ENCODE assay signal across 26 mouse cellular contexts in genomic region chr8:77100370-77100769, GRCm38 (mm10).
DNase-seq lines count a peak whose midpoint lies in the region; ATAC-seq lines count a peak whose summit lies in the region.
"Had no signal": no experiment of that assay in that cellular context is flagged by ENCODE, and none has a peak within 500 bp of the region (broad histone marks: within the 10 kb centered on the region; RNA-seq: fewer than 3 reads in every experiment).

No protein-coding gene starts in this region.

- no peak overlapping the region for H3K4me3 ChIP-seq in kidney, embryonic 16.5 days (ENCODE audit: low read length)
- H3K4me3 ChIP-seq: forebrain, embryonic 10.5 days; heart, embryonic 13.5 days; left cerebral cortex, adult 2 months; limb, embryonic 10.5 days; liver, embryonic 13.5 days; midbrain, embryonic 15.5 days; neural tube, embryonic 12.5 days had no signal

- H3K36me3 ChIP-seq in kidney, embryonic 16.5 days (ENCODE audit: insufficient read depth, low read length), result no peaks in the 10 kb centered on the region
- H3K36me3 ChIP-seq: forebrain, embryonic 10.5 days; heart, embryonic 13.5 days; limb, embryonic 10.5 days; liver, embryonic 13.5 days; midbrain, embryonic 15.5 days; neural tube, embryonic 12.5 days had no signal

- 78% methylated on average over 2 of the region's 2 CpGs for WGBS in kidney, embryonic 16.5 days

- no peak for ATAC-seq in kidney, embryonic 16.5 days (ENCODE audit: low FRiP score, low TSS enrichment)
- ATAC-seq: forebrain, postnatal 0 days; hindbrain, postnatal 0 days; midbrain, embryonic 15.5 days had no signal

- no peak overlapping the region for H3K27ac ChIP-seq in kidney, embryonic 16.5 days (ENCODE audit: low read length)
- H3K27ac ChIP-seq: forebrain, embryonic 10.5 days; heart, embryonic 13.5 days; hindbrain, postnatal 0 days; left cerebral cortex, adult 2 months; limb, embryonic 10.5 days; liver, embryonic 13.5 days; macrophage; midbrain, embryonic 15.5 days; neural tube, embryonic 12.5 days had no signal

- no peaks in the 10 kb centered on the region for H3K27me3 ChIP-seq in kidney, embryonic 16.5 days (ENCODE audit: insufficient read depth, low read length)
- H3K27me3 ChIP-seq: heart, embryonic 13.5 days; liver, embryonic 13.5 days; midbrain, embryonic 15.5 days; neural tube, embryonic 12.5 days had no signal

- intact Hi-C loops in left cerebral cortex, postnatal 4 days (cut with DNase I), result no loop called here

- no peak overlapping the region for H3K4me2 ChIP-seq in kidney, embryonic 16.5 days (replicated peaks; ENCODE audit: low read depth, low read length)
- H3K4me2 ChIP-seq: heart, embryonic 13.5 days; liver, embryonic 13.5 days; midbrain, embryonic 15.5 days; neural tube, embryonic 12.5 days had no signal

- H3K4me1 ChIP-seq in kidney, embryonic 16.5 days (ENCODE audit: insufficient read depth, low read length), result no peaks in the 10 kb centered on the region
- H3K4me1 ChIP-seq: forebrain, embryonic 10.5 days; heart, embryonic 13.5 days; limb, embryonic 10.5 days; liver, embryonic 13.5 days; midbrain, embryonic 15.5 days; neural tube, embryonic 12.5 days had no signal

- no peak overlapping the region for H3K9ac ChIP-seq in kidney, embryonic 16.5 days (replicated peaks; ENCODE audit: low read length)
- H3K9ac ChIP-seq: forebrain, postnatal 0 days; heart, embryonic 13.5 days; liver, embryonic 13.5 days; midbrain, embryonic 15.5 days; neural tube, embryonic 12.5 days had no signal

- H3K9me3 ChIP-seq in kidney, embryonic 16.5 days (ENCODE audit: low read length), result no peaks in the 10 kb centered on the region
- H3K9me3 ChIP-seq: forebrain, embryonic 10.5 days; heart, embryonic 13.5 days; limb, embryonic 10.5 days; liver, embryonic 13.5 days; midbrain, embryonic 15.5 days; neural tube, embryonic 12.5 days had no signal

- DNase-seq in kidney, adult 18-20 months, result peak; percentile 59
- DNase-seq in lung, postnatal 25 days (ENCODE audit: low spot score), result peak; percentile 2
- no peak for DNase-seq in lung, postnatal 14 days
- DNase-seq in kidney, postnatal 25 days, result peak; percentile 79 to 83
- DNase-seq in left cerebral cortex, postnatal 4 days, result no peak
- no peak for DNase-seq in heart, adult 8-10 months (ENCODE audit: low spot score)
- DNase-seq: adrenal gland, adult 2 months; cerebellum, adult 11 months; cerebellum, postnatal 10 days; forebrain, postnatal 0 days; gastrocnemius, postnatal 25 days; heart, adult 18-20 months; heart, postnatal 14 days; layer of hippocampus, adult 9-11 months; liver, embryonic 13.5 days; retina, postnatal 1 day; thymus, postnatal 14 days had no signal

Comparison
In these comparisons a context has a peak if more than half of its experiments do, and no peak if none do; other contexts are left out.
1. DNase-seq: peak in kidney, adult 18-20 months (single experiment), lung, postnatal 25 days (single experiment) and kidney, postnatal 25 days (2 of 2); none in lung, postnatal 14 days (single experiment), left cerebral cortex, postnatal 4 days (single experiment) and heart, adult 8-10 months (single experiment).